Mouse (Mus musculus) myocyte (in vitro differentiated cells): ENCODE measurements at regions not wholly inside any gene's neighbourhood (a gene's known extent, or its start where the extent isn't known, plus 50 kb on each side); places are given as distances from the start of the nearest gene placed in this dataset.

Experiments used
- H3K27me3 ChIP-seq: one replicate; pipeline ENCODE4 v1.6.1; 2011; ENCODE audit not compliant: control insufficient read depth, insufficient read depth, insufficient read length
- H3K36me3 ChIP-seq: one replicate; pipeline ENCODE4 v1.6.1; 2011; ENCODE audit not compliant: control insufficient read depth, insufficient read depth
- H3K4me2 ChIP-seq: one replicate; pipeline ENCODE4 v1.6.1; 2011; ENCODE audit warnings: low read depth, control low read depth
- H3K4me3 ChIP-seq: one replicate; pipeline ENCODE4 v1.5.1; 2011; ENCODE audit warnings: mild to moderate bottlenecking, control low read depth, moderate library complexity
- H3K79me2 ChIP-seq: one replicate; pipeline ENCODE4 v1.6.1; 2011; ENCODE audit not compliant: control insufficient read depth, insufficient read depth
- H3ac ChIP-seq: one replicate; pipeline ENCODE4 v1.6.1; 2011; ENCODE audit not compliant: control insufficient read depth, insufficient read length
- CEBPB ChIP-seq: IDR thresholded peaks from 2 replicates; pipeline ENCODE4 v1.6.1; 2011; ENCODE audit warnings: mild to moderate bottlenecking, moderate library complexity; ENCODE audit not compliant: poor library complexity, insufficient read depth, severe bottlenecking
- E2F4 ChIP-seq: IDR thresholded peaks from one replicate; pipeline ENCODE4 v1.6.1; 2011; ENCODE audit warnings: mild to moderate bottlenecking, control low read depth, moderate library complexity; ENCODE audit not compliant: insufficient read depth
- MAX ChIP-seq: IDR thresholded peaks from one replicate; pipeline ENCODE4 v1.6.1; 2011; ENCODE audit warnings: low read depth, mild to moderate bottlenecking, control low read depth
- MYOD1 ChIP-seq, 3 experiments: IDR thresholded peaks; one replicate each; pipeline ENCODE4 v1.6.1; 2011; ENCODE audit warnings: control low read depth in 2 of 3, low read depth in 2 of 3, mild to moderate bottlenecking in 2 of 3, moderate library complexity in 1 of 3; ENCODE audit not compliant: insufficient read length in 2 of 3, control insufficient read depth in 1 of 3
- MYOG ChIP-seq, 3 experiments: IDR thresholded peaks; one replicate each; pipeline ENCODE4 v1.6.1; 2011; ENCODE audit warnings: control low read depth in 2 of 3, low read depth in 2 of 3, mild to moderate bottlenecking in 2 of 3; ENCODE audit not compliant: insufficient read length in 2 of 3, control insufficient read depth in 1 of 3, insufficient read depth in 1 of 3
- POLR2A ChIP-seq: IDR thresholded peaks from one replicate; pipeline ENCODE4 v1.6.1; 2011; ENCODE audit warnings: low read depth, mild to moderate bottlenecking, control low read depth, moderate library complexity; ENCODE audit not compliant: insufficient read length
- POLR2AphosphoS2 ChIP-seq: IDR thresholded peaks from one replicate; pipeline ENCODE4 v1.6.1; 2011; ENCODE audit warnings: low read depth, control low read depth; ENCODE audit not compliant: insufficient read length
- REST ChIP-seq: IDR thresholded peaks from one replicate; pipeline ENCODE4 v1.6.1; 2011; ENCODE audit warnings: mild to moderate bottlenecking, control low read depth, moderate library complexity; ENCODE audit not compliant: insufficient read depth, insufficient read length
- SRF ChIP-seq: IDR thresholded peaks from one replicate; pipeline ENCODE4 v1.6.1; 2011; ENCODE audit warnings: low read depth; ENCODE audit not compliant: control insufficient read depth, insufficient read length
- TCF12 ChIP-seq: IDR thresholded peaks from one replicate; pipeline ENCODE4 v1.6.1; 2011; ENCODE audit warnings: mild to moderate bottlenecking, control low read depth; ENCODE audit not compliant: poor library complexity, insufficient read depth, severe bottlenecking
- TCF3 ChIP-seq: IDR thresholded peaks from one replicate; pipeline ENCODE4 v1.6.1; 2011; ENCODE audit warnings: low read depth, control low read depth; ENCODE audit not compliant: insufficient read length
- USF1 ChIP-seq: IDR thresholded peaks from one replicate; pipeline ENCODE4 v1.6.1; 2011; ENCODE audit warnings: low read depth, mild to moderate bottlenecking, control low read depth, moderate library complexity

DNA sequence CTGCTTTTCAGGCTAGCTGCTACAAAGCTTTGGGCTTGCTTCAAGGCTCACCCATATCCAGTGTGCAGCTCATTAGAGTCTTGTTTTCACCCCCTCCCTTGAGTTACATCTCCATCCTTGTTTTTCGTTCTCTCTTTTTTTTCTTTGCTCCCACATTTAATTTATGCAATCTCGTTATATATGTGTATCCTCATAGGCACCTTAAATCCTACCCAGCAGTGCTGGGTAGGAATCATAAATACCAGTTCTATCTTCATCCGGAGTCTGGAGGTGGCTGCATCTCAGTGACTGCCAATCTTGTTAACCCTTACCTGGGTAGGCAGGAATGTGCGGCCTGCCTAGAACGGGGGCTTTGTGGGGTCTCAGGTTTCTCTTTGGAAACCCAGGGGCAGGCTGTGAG, 74.0 kb upstream of the Adamts2 start:
- no peaks in the 10 kb centered on the region for H3K79me2 ChIP-seq
- no peak overlapping the region for H3K4me2 ChIP-seq
- H3K27me3 ChIP-seq = peaks cover 20% of the 10 kb centered on the region
- no peak overlapping the region for H3K4me3 ChIP-seq
- no peak overlapping the region for H3ac ChIP-seq
- no peak for TF ChIP-seq SRF
- no peak for TF ChIP-seq REST
- TF ChIP-seq TCF12 = no peak
- TF ChIP-seq MYOG (IDR thresholded peaks at IDR 0.05; ENCODE audit: control insufficient read depth in 1 of 3, insufficient read depth in 1 of 3, insufficient read length in 2 of 3, low read depth in 2 of 3) = no peak
- no peak for TF ChIP-seq MYOD1 (IDR thresholded peaks at IDR 0.05; ENCODE audit: control insufficient read depth in 1 of 3, insufficient read length in 2 of 3, low read depth in 2 of 3)
- no peak for TF ChIP-seq MAX
- no peak for TF ChIP-seq POLR2A
- TF ChIP-seq USF1 = no peak
- TF ChIP-seq TCF3 = no peak
- TF ChIP-seq POLR2AphosphoS2 = no peak
- TF ChIP-seq CEBPB = no peak
- TF ChIP-seq E2F4 = no peak
- no peaks in the 10 kb centered on the region for H3K36me3 ChIP-seq

DNA sequence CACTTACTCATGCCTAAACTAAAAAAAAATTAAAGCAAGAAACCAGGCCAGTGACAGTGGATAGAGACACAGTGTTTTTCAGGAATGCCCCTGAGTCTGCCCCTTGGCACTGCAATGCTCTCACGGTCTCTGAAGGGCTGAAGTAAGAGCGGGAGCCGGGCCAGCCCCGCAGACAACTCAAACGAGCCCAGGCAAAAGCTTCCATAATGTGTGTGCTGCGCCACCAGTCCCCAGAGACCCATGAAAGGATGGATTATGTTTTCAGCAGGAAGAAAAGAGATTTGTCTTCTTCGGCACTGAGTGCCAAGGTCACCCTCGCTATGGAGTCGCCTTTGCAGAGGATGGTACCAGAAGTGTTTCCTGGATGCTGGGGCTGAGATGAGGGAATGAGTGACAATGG, 81.7 kb upstream of the Adamts2 start:
- no peak overlapping the region for H3ac ChIP-seq
- H3K4me3 ChIP-seq = no peak overlapping the region
- H3K36me3 ChIP-seq = no peaks in the 10 kb centered on the region
- TF ChIP-seq CEBPB (no peak), TCF3 (no peak), POLR2A (no peak), MYOD1 (IDR thresholded peaks at IDR 0.05; ENCODE audit: control insufficient read depth in 1 of 3, insufficient read length in 2 of 3, low read depth in 2 of 3) (no peak), TCF12 (no peak), SRF (no peak), MAX (no peak), REST (no peak), USF1 (no peak), E2F4 (no peak), MYOG (IDR thresholded peaks at IDR 0.05; ENCODE audit: control insufficient read depth in 1 of 3, insufficient read depth in 1 of 3, insufficient read length in 2 of 3, low read depth in 2 of 3) (no peak), POLR2AphosphoS2 (no peak)
- peaks cover 5% of the 10 kb centered on the region for H3K27me3 ChIP-seq
- H3K79me2 ChIP-seq = no peaks in the 10 kb centered on the region
- no peak overlapping the region for H3K4me2 ChIP-seq

DNA sequence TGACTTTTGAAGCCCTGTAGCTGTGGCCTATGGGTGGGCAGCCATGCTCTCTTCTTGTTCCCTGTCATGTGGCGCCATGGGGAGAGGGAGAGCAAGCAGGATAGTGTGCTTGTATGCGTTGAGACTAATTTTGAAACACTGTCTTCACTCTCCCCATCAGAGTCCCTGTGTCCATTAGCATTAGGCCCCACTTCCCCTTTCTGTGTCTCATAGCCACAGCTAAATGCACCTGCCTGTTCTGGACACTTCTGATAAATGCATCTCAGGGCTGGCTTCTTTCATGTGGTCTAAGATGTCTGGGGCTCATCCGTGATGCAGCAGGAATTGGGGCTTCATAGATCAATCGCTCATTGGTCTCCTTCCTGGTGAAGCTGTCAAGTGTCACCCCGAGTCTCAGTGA, 77.0 kb upstream of the Rufy1 start:
- no peak overlapping the region for H3K4me3 ChIP-seq
- no peak for TF ChIP-seq REST
- no peak for TF ChIP-seq TCF3
- no peak for TF ChIP-seq CEBPB
- no peak for TF ChIP-seq MYOG (IDR thresholded peaks at IDR 0.05; ENCODE audit: control insufficient read depth in 1 of 3, insufficient read depth in 1 of 3, insufficient read length in 2 of 3, low read depth in 2 of 3)
- TF ChIP-seq POLR2A = no peak
- TF ChIP-seq SRF = no peak
- no peak overlapping the region for H3ac ChIP-seq
- peaks cover 22% of the 10 kb centered on the region for H3K27me3 ChIP-seq
- H3K36me3 ChIP-seq = no peaks in the 10 kb centered on the region
- H3K4me2 ChIP-seq = no peak overlapping the region
- no peaks in the 10 kb centered on the region for H3K79me2 ChIP-seq

DNA sequence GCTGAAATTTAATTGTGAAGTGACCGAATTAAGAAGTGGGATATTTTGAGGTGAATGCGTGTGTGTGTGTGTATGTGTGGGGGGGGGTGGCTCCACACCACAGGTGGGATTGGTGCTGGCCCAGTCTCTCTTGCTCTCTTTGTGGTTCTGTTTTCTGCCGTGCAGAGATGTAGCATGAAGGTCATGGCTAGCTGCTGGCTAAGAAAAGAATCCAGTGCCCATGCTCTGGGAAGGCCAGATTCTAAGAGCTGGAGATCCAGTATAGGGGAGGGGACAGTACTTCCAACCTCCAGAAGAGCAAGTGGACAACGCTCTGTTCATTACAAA, 76.5 kb upstream of the Rufy1 start:
- Histone ChIP-seq H3ac (no peak overlapping the region), H3K27me3 (peaks cover 22% of the 10 kb centered on the region), H3K4me2 (no peak overlapping the region), H3K79me2 (no peaks in the 10 kb centered on the region), H3K36me3 (no peaks in the 10 kb centered on the region), H3K4me3 (no peak overlapping the region)
- TF ChIP-seq USF1 = no peak
- TF ChIP-seq REST = no peak
- no peak for TF ChIP-seq MYOG (IDR thresholded peaks at IDR 0.05; ENCODE audit: control insufficient read depth in 1 of 3, insufficient read depth in 1 of 3, insufficient read length in 2 of 3, low read depth in 2 of 3)
- no peak for TF ChIP-seq CEBPB
- no peak for TF ChIP-seq TCF12
- TF ChIP-seq E2F4 = no peak

DNA sequence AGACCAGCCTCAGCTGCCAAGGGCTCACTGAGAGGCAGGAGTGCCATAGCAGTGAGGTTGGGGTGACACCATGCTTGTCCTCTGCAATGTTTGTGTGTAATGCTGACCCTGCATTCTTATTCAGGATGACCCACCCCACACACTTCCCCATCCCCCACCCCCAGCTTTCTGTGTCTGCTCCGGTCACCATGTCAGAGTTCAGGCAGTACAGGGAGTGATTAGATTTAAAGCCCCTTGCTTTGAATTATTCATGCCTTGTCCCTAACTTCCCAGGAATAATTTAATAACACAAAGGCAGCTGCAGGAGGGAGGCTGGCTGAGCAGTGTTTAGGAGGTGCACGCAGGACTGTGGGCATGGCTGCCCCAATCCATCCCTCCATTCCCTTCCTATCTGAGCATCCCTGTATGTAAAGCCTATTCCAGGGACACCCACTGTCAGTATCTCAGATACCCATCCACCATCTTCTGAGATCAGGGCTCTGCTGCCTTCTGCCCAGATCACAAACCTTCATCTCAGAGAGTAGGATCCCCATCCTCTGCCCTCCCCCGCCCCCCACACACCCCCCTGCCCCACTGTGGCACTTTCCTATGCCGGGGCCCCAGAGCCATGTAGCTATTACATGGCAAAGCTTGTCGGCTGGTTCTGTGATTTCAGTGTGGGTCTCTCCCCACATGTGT, 76.0 kb upstream of the Rufy1 start:
- H3K4me2 ChIP-seq = no peak overlapping the region
- no peaks in the 10 kb centered on the region for H3K36me3 ChIP-seq
- no peak overlapping the region for H3ac ChIP-seq
- no peaks in the 10 kb centered on the region for H3K79me2 ChIP-seq
- H3K27me3 ChIP-seq = peaks cover 19% of the 10 kb centered on the region
- TF ChIP-seq REST (no peak), POLR2AphosphoS2 (no peak), TCF12 (no peak), E2F4 (no peak), SRF (no peak), USF1 (no peak), TCF3 (no peak), MYOG (IDR thresholded peaks at IDR 0.05; ENCODE audit: control insufficient read depth in 1 of 3, insufficient read depth in 1 of 3, insufficient read length in 2 of 3, low read depth in 2 of 3) (no peak), POLR2A (no peak), CEBPB (no peak), MYOD1 (IDR thresholded peaks at IDR 0.05; ENCODE audit: control insufficient read depth in 1 of 3, insufficient read length in 2 of 3, low read depth in 2 of 3) (no peak), MAX (no peak)
- H3K4me3 ChIP-seq = no peak overlapping the region
